Mouse (Mus musculus): Measurements from ENCODE around the gene Muc2.

- TF ChIP-seq EP300 (IDR thresholded peaks at IDR 0.05; ENCODE audit: insufficient read depth, low read depth, low read length): no peak
- no peak for TF ChIP-seq POLR2A (IDR thresholded peaks at IDR 0.05; ENCODE audit: insufficient read depth, low read length)
- no peak for TF ChIP-seq CTCF (IDR thresholded peaks at IDR 0.05; ENCODE audit: low read depth, low read length)
These were observed 113.1 kb downstream of the Muc2 start for GRCm38 (mm10) chr7:141803206-141803605.
